Mouse (Mus musculus) CH12.LX (cell line): ENCODE measurements around the gene Plekha7. TPM values are rescaled to one million over a fixed set of nuclear protein-coding genes. Genes with fewer than 3 reads are reported as not detected.

ENCODE experiments used
- DNase-seq: peaks from one replicate; pipeline ENCODE4 v3.0.0-alpha.2; 2013; ENCODE audit errors: extremely low read depth
- H3K27ac ChIP-seq: 2 replicates; pipeline ENCODE4 v1.5.1; 2012; ENCODE audit warnings: low read depth, mild to moderate bottlenecking, control low read depth, moderate library complexity; ENCODE audit not compliant: insufficient read depth
- H3K27me3 ChIP-seq: replicated peaks from 2 replicates; pipeline ENCODE3; 2012; ENCODE audit warnings: inconsistent platforms
- H3K36me3 ChIP-seq, 2 experiments: replicated peaks in 1 of 2; 2 replicates each; pipeline versions ENCODE3 to v1.6.1; 2012; ENCODE audit warnings: inconsistent platforms in 1 of 2, low read length in 1 of 2, mild to moderate bottlenecking in 1 of 2, mixed read lengths in 1 of 2, moderate library complexity in 1 of 2; ENCODE audit not compliant: control insufficient read depth in 1 of 2, insufficient read depth in 1 of 2
- H3K4me1 ChIP-seq, 2 experiments: 2 replicates each; pipeline ENCODE4 v1.6.1; 2012; ENCODE audit warnings: inconsistent platforms in 1 of 2, moderate library complexity in 1 of 2; ENCODE audit not compliant: insufficient read depth in 2 of 2, control insufficient read depth in 1 of 2
- H3K4me2 ChIP-seq: 2 replicates; pipeline ENCODE4 v1.6.1; 2012; ENCODE audit warnings: low read depth, mild to moderate bottlenecking, control low read depth; ENCODE audit not compliant: poor library complexity, insufficient read depth, severe bottlenecking
- H3K4me3 ChIP-seq, 3 experiments: fragments of 150-350 bp in 1 of 3; sonication (generic) in 1 of 3; replicated peaks in 1 of 3; 2 replicates each; pipeline versions ENCODE3 to v1.5.1; 2011 to 2012; ENCODE audit warnings: low read depth in 2 of 3, low read length in 2 of 3, mild to moderate bottlenecking in 2 of 3, moderate library complexity in 2 of 3, control low read depth in 1 of 3, improper control_type of control experiment in 1 of 3, inconsistent platforms in 1 of 3, mixed read lengths in 1 of 3; ENCODE audit not compliant: poor library complexity in 1 of 3
- H3K79me2 ChIP-seq: replicated peaks from 2 replicates; pipeline ENCODE4 v1.6.1; 2012; ENCODE audit warnings: mild to moderate bottlenecking, moderate library complexity; ENCODE audit not compliant: control insufficient read depth, poor library complexity, insufficient read depth, severe bottlenecking; ENCODE audit errors: extremely low read depth
- H3K9ac ChIP-seq: 2 replicates; pipeline ENCODE4 v1.6.1; 2012; ENCODE audit warnings: low read depth, mild to moderate bottlenecking, control low read depth, moderate library complexity; ENCODE audit not compliant: insufficient read depth
- H3K9me3 ChIP-seq: replicated peaks from 2 replicates; pipeline ENCODE3; 2012; ENCODE audit warnings: low read length, inconsistent platforms, mixed read lengths
- CHD1 ChIP-seq: IDR thresholded peaks from 2 replicates; pipeline ENCODE4 v1.6.1; 2012; ENCODE audit warnings: low read depth, low read length, improper control_type of control experiment, inconsistent platforms
- EP300 ChIP-seq: IDR thresholded peaks from 2 replicates; pipeline ENCODE4 v1.6.1; 2011; ENCODE audit warnings: low read length, improper control_type of control experiment
- ETS1 ChIP-seq: conservative IDR thresholded peaks from 2 replicates; pipeline ENCODE4 v1.6.1; 2012; ENCODE audit warnings: low read depth, mild to moderate bottlenecking, inconsistent platforms, low read length, improper control_type of control experiment, moderate library complexity
- GABPA ChIP-seq: IDR thresholded peaks from 2 replicates; pipeline ENCODE4 v1.6.1; 2012; ENCODE audit warnings: low read depth, low read length, improper control_type of control experiment, inconsistent platforms; ENCODE audit not compliant: insufficient replicate concordance
- HCFC1 ChIP-seq: IDR thresholded peaks from 2 replicates; pipeline ENCODE4 v1.6.1; 2012; ENCODE audit warnings: low read depth, mild to moderate bottlenecking, inconsistent platforms, low read length, improper control_type of control experiment
- JUN ChIP-seq: IDR thresholded peaks from 2 replicates; pipeline ENCODE4 v1.6.1; 2011; ENCODE audit warnings: low read depth, mild to moderate bottlenecking, low read length, improper control_type of control experiment, moderate library complexity; ENCODE audit not compliant: insufficient read depth
- MAZ ChIP-seq: IDR thresholded peaks from 2 replicates; pipeline ENCODE4 v1.6.1; 2012; ENCODE audit warnings: low read depth, mild to moderate bottlenecking, inconsistent platforms, low read length, improper control_type of control experiment, moderate library complexity
- MEF2A ChIP-seq: IDR thresholded peaks from 2 replicates; pipeline ENCODE4 v1.6.1; 2014; ENCODE audit warnings: low read depth, mild to moderate bottlenecking, inconsistent platforms, low read length, improper control_type of control experiment, borderline replicate concordance
- NELFE ChIP-seq: IDR thresholded peaks from 2 replicates; pipeline ENCODE4 v1.6.1; 2011; ENCODE audit warnings: low read depth, low read length, improper control_type of control experiment
- NRF1 ChIP-seq: IDR thresholded peaks from 2 replicates; pipeline ENCODE4 v1.6.1; 2014; ENCODE audit warnings: low read depth, mild to moderate bottlenecking, inconsistent platforms, low read length, improper control_type of control experiment, moderate library complexity
- POLR2A ChIP-seq: IDR thresholded peaks from 2 replicates; pipeline ENCODE4 v1.6.1; 2011; ENCODE audit warnings: low read depth, mild to moderate bottlenecking, improper control_type of control experiment, low read length
- POLR2AphosphoS2 ChIP-seq: IDR thresholded peaks from 2 replicates; pipeline ENCODE4 v1.6.1; 2011; ENCODE audit warnings: low read depth, low read length, improper control_type of control experiment
- SIN3A ChIP-seq: IDR thresholded peaks from 2 replicates; pipeline ENCODE4 v1.6.1; 2012; ENCODE audit warnings: low read length, improper control_type of control experiment, inconsistent platforms
- ZMIZ1 ChIP-seq: IDR thresholded peaks from 2 replicates; pipeline ENCODE4 v1.6.1; 2012; ENCODE audit warnings: low read depth, mild to moderate bottlenecking, inconsistent platforms, low read length, improper control_type of control experiment
- ZNF384 ChIP-seq: IDR thresholded peaks from 2 replicates; pipeline ENCODE4 v1.6.1; 2012; ENCODE audit warnings: low read depth, low read length, improper control_type of control experiment, inconsistent platforms
- dilution Hi-C: fragments of 300-500 bp; cut with MboI; formaldehyde crosslinking; loops from 2 replicates; pipeline ENCODE4 v1.14.3; 2020; ENCODE audit warnings: low sequenced_read_pairs; ENCODE audit not compliant: extremely low pct_unique_long_range_greater_than_20kb, extremely low pct_ligation_motif_present
- in situ Hi-C: fragments of 300-500 bp; cut with MboI; formaldehyde crosslinking; loops from 3 replicates; pipeline ENCODE4 v1.14.3; 2019; ENCODE audit warnings: low sequenced_read_pairs, low pct_ligation_motif_present, low pct_unique_long_range_greater_than_20kb, mixed read lengths
- polyA plus RNA-seq: library from polyadenylated mRNA; unstranded; fragments of >175 nt; gene quantifications from 2 replicates; pipeline ENCODE4 v1.2.1, GENCODE M21; 2012; ENCODE audit warnings: low read depth; ENCODE audit not compliant: insufficient read length
- total RNA-seq, 2 experiments: library from RNA; depleted of rRNA; stranded (reverse); fragments of 300-350 nt in 1 of 2; fragments of >200 nt in 1 of 2; gene quantifications; 2 replicates each; pipeline ENCODE4 v1.2.3; 2012 to 2014

Plekha7 gene
- total and polyA plus RNA-seq, 3 experiments, result 0.59 to 1.5 (median 1.0) TPM

DNA sequence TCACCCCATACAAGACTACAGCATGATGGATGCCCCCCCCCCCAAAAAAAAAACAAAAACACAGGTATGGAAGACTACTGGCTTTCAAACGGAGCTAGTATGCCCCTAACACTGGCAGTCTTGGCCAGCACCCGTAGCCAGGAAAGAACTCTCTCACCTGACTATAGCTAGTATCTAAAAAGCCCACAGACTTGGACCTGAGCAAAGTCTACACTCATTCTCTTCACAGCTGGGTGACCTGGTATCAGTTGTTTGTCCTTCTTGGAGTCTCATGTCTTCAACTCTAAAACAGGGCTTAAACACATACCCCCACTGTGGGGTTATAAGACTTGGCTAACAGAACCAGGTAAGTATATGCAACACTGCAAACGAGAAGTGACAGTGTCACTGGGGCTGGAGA, 65.4 kb downstream of the Plekha7 start:
- no peak for DNase-seq
- H3K9ac ChIP-seq, result no peak overlapping the region
- TF ChIP-seq NELFE (no peak), EP300 (no peak), JUN (no peak), ETS1 (no peak), GABPA (no peak), HCFC1 (no peak), ZMIZ1 (no peak), MEF2A (no peak)
- TF ChIP-seq, all 38 proteins: peak for 0
- Histone ChIP-seq H3K4me1 (peaks cover 0 to 21% of the 10 kb centered on the region in 2 experiments; a peak in 3 of 4 replicates), H3K4me3 (no peak overlapping the region), H3K4me2 (no peak overlapping the region), H3K27ac (no peak overlapping the region), H3K36me3 (no peaks in the 10 kb centered on the region), H3K9me3 (no peaks in the 10 kb centered on the region), H3K79me2 (no peaks in the 10 kb centered on the region), H3K27me3 (peaks cover 5% of the 10 kb centered on the region)
- in situ Hi-C loops (loop anchor here (10.0 kb wide), 1 partner anchor 362 kb away; no protein-coding TSS in a partner anchor), dilution Hi-C loops (no loop called here)

DNA sequence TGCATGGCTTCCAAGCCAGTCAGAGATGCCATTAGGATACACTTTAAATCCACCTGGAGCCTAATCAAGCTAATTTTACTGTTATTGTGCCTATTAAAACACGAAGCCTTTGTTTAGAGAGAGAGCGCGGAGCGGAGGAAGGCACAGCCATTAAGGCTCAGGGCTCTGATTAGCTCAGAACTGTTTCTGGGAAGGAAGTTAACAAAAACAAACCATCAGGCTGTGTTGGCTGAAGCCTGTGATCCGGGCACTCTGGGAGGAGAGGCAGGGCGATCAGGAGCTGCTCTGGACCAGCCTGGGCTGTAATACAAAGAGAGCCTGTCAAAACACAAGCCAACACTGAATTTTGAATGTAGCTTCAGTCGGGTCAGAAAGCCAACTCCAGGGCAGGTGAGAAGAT, 66.6 kb downstream of the Plekha7 start:
- no peaks in the 10 kb centered on the region for H3K79me2 ChIP-seq
- DNase-seq, result no peak
- H3K4me2 ChIP-seq, result no peak overlapping the region
- dilution Hi-C loops, result no loop called here
- H3K27me3 ChIP-seq, result peaks cover 3% of the 10 kb centered on the region
- H3K27ac ChIP-seq, result no peak overlapping the region
- no peak for TF ChIP-seq GABPA
- TF ChIP-seq POLR2A, result no peak
- no peak for TF ChIP-seq ZMIZ1
- TF ChIP-seq MEF2A, result no peak
- no peak for TF ChIP-seq SIN3A
- no peak for TF ChIP-seq CHD1
- TF ChIP-seq MAZ, result no peak
- TF ChIP-seq EP300, result no peak
- no peak for TF ChIP-seq POLR2AphosphoS2
- TF ChIP-seq ZNF384, result no peak
- no peak for TF ChIP-seq NRF1
- TF ChIP-seq JUN, result no peak
- H3K9me3 ChIP-seq, result no peaks in the 10 kb centered on the region
- H3K9ac ChIP-seq, result no peak overlapping the region
- H3K4me3 ChIP-seq, result no peak overlapping the region
- in situ Hi-C loops, result loop anchor here (10.0 kb wide), 1 partner anchor 363 kb away; no protein-coding TSS in a partner anchor
- H3K36me3 ChIP-seq, result no peaks in the 10 kb centered on the region
- peaks cover 0 to 15% of the 10 kb centered on the region in 2 experiments; a peak in 2 of 4 replicates for H3K4me1 ChIP-seq
